Comparison of ENCODE assay signal across 9 mouse cellular contexts in the genomic region with DNA sequence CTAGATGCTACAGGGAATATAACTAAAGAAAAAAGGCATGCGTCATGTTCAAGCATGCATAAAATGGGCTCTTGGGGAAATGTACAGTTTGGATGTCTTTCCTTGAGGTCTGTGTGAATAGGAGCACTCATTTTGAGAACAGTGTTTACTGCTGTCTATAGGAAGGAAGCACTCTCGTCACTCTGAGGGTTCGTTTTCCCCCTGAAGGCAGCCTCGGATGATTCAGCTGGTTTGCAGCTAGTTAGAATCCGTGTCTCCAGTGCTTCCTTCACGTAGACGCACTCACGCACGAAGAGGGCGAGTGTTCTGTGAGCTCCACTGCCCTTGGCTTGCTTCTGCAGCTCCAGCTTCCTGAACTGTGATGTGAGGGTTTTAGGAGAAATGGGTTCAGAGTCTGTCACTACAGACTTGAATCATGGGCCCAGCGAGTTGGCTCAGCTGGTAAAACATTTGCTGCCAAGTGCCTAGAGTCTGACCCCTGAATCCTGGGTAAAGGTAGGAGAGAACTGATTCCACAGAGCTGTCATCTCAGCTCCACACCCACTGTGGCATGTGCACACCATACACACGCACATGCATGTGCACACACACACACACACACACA.
"Had no signal": no experiment of that assay in that cellular context is flagged by ENCODE, and none has a peak within 500 bp of the region (broad histone marks: within the 10 kb centered on the region; RNA-seq: fewer than 3 reads in every experiment).

No protein-coding gene starts in this region.

- H3K4me1 ChIP-seq: intestine, embryonic 15.5 days; limb, embryonic 15.5 days; liver, embryonic 13.5 days; midbrain, embryonic 12.5 days had no signal

- H3K4me2 ChIP-seq: hindbrain, embryonic 14.5 days; intestine, embryonic 15.5 days; limb, embryonic 15.5 days; liver, embryonic 13.5 days; midbrain, embryonic 12.5 days had no signal

- H3K27ac ChIP-seq: hindbrain, embryonic 14.5 days; intestine, embryonic 15.5 days; left cerebral cortex, adult 2 months; limb, embryonic 15.5 days; liver, embryonic 13.5 days; midbrain, embryonic 12.5 days had no signal

- H3K27me3 ChIP-seq: intestine, embryonic 15.5 days; limb, embryonic 15.5 days; liver, embryonic 13.5 days; midbrain, embryonic 12.5 days had no signal

- H3K9ac ChIP-seq: hindbrain, embryonic 14.5 days; intestine, embryonic 15.5 days; limb, embryonic 15.5 days; liver, embryonic 13.5 days; midbrain, embryonic 12.5 days had no signal

- H3K4me3 ChIP-seq: intestine, embryonic 15.5 days; left cerebral cortex, adult 2 months; limb, embryonic 15.5 days; liver, embryonic 13.5 days; midbrain, embryonic 12.5 days had no signal

- DNase-seq: kidney, postnatal 10 days; liver, embryonic 13.5 days; lung, adult 18-20 months; thymus, postnatal 36 days had no signal

- H3K9me3 ChIP-seq: intestine, embryonic 15.5 days; limb, embryonic 15.5 days; liver, embryonic 13.5 days; midbrain, embryonic 12.5 days had no signal

- ATAC-seq: intestine, embryonic 15.5 days had no signal
